Mouse (Mus musculus): ENCODE results near the gene Rab10. TPM values are rescaled to one million over a fixed set of nuclear protein-coding genes. Genes with fewer than 3 reads are reported as not detected.

The Rab10 gene
- polyA plus RNA-seq, 1 experiment from 2014 or later = 113 TPM

DNA sequence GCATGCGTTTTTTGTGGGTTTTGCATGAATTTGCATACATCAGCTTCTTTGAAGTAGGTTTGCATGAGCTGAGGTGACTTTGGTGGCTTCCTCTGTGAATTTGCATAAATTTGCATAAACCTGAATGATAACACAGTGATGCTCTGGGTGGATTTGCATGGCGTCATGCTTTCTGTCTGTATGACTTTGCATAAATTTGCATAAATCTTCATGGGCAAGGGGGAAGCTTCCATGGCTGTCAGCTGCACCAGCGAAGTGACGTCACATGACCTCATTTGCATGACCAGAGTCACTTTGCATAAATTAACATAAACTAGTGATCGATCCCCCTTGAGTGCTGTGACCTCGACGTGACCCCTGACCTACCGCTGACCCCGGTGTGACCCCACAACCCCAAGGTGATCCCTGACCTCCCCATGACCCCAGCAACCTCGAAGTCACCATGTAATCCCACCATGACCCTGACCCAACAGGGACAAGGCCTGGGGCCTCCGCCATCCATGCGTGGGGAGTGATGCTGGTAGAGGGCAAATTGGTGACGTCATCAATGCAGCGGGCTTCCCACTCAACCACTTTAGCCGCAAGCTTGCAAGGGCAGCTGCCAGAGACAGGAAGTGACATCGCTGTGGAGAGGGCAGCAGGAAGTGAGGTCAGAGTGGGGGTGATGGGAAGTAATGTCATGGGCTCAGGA is 71.3 kb downstream of the Rab10 start:
- DNase-seq (ENCODE audit: low read depth, low spot score) (no peak), ATAC-seq (no peak)
- in situ Hi-C loops (cut with MboI; ENCODE audit: low pct_unique_long_range_greater_than_20kb) = no loop called here
- TF ChIP-seq CTCF (IDR thresholded peaks at IDR 0.05) = no peak
- ChIA-PET POLR2A (no interaction called here), CTCF (no interaction called here)
- H3K27me3 ChIP-seq = no peaks in the 10 kb centered on the region

- TF ChIP-seq CTCF (IDR thresholded peaks at IDR 0.05) = no peak
- ChIA-PET CTCF (no interaction called here), POLR2A (no interaction called here)
- ATAC-seq (no peak), DNase-seq (ENCODE audit: low read depth, low spot score) (no peak)
- in situ Hi-C loops (cut with MboI; ENCODE audit: low pct_unique_long_range_greater_than_20kb) = no loop called here
- H3K27me3 ChIP-seq = no peaks in the 10 kb centered on the region
These were observed 72.0 kb downstream of the Rab10 start for GRCm38 (mm10) chr12:3237799-3238198.

DNA sequence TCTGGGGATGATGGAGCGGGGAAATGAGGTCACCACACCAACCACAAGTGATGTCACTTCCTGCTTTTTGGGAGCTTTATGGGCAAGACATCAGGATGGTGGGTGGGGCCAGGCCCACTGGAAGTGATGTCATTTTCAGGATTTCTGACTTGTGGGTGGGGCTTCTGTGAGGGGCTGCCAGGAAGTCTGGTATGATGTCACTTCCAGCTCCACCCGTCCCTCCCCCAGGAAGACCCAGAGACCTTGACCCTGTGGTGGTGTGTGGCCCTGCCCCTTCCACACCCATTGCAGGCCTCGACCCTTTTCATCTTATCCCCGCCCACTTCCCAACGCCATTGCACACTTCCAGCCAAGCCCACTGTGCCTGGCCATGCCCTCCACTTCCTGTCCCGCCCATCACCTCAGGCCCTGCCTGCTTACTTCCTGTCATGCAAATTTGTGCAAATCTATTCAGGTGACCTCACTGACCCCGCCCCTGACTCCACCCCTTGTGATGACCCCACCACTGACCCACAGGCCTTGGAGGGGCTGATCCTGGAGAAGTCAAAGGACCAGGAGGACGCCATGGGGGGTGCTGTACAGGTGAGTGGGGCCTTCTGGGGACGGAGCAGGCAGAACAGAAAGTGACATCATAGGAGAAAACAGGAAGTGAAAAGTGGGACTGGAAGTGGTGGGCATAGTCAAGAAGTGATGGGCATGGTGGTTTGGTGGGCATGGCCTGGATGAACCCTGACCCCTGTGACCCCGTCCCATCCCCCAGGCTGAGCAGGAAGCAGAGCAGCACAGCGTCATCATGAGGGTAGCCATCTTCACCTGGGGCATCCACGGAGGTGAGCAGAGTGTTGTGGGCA is 72.7 kb downstream of the Rab10 start:
- ChIA-PET POLR2A (no interaction called here), CTCF (no interaction called here)
- in situ Hi-C loops (cut with MboI; ENCODE audit: low pct_unique_long_range_greater_than_20kb) = no loop called here
- no peak for ATAC-seq
- no peaks in the 10 kb centered on the region for H3K27me3 ChIP-seq
- no peak for TF ChIP-seq CTCF (IDR thresholded peaks at IDR 0.05)
- DNase-seq (ENCODE audit: low read depth, low spot score) = no peak

DNA sequence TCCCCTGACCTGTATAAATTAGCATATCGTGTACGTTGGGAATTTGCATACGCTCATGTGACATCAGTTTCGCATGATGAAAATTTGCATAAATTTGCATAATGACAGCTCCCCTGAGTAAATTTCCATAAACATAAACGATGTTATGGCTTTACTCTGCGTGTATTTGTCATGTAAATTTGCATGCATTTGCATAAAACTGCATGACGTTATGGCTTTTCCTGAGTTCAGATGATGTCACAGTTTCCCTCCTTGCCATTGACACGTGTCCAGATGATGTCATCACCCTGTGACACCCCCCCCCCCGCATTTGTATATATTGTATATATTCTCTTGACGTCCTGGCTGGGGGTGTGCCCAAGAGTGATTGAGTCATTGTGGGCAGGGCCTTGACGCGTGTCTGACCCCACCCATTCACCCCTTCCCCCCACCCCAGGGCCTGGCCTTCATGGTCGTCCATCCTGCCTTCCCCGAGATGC is 73.6 kb downstream of the Rab10 start:
- CTCF ChIA-PET = no interaction called here
- POLR2A ChIA-PET = interaction anchor here (1.0 kb wide), 1 partner anchor 73 kb away, joined by 3 read pairs; the partner anchor contains the start of gene Rab10
- no peak for TF ChIP-seq CTCF (IDR thresholded peaks at IDR 0.05)
- DNase-seq (ENCODE audit: low read depth, low spot score) (peak; percentile 19), ATAC-seq (no peak)
- in situ Hi-C loops (cut with MboI; ENCODE audit: low pct_unique_long_range_greater_than_20kb) = no loop called here
- H3K27me3 ChIP-seq = no peaks in the 10 kb centered on the region

DNA sequence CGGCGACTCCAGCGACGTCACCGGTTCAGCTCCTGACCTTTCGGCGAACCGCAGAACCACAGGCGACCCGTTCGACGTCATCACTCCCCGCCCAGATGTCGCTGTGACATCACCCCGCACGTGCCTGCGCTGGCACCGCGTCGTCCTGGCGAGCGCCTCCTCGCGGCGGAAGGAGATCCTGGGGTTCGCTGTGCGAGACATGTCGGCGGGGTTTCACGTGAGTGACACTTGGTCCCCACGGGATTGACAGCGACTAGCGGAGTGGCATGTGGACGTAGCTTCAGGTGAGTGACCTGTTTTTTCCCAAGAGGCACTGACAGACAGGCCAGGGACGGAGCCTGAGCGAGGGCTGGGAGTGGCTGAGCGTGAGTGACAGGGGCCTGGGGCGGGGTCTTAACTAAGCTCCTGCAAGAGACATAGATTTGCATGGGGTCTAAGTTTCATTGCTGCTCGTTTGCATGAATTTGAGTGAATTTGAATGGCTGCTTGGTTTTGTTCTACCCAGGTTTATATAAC is 74.1 kb downstream of the Rab10 start:
- ATAC-seq (peak; percentile 65), DNase-seq (ENCODE audit: low read depth, low spot score) (peak; percentile 68)
- in situ Hi-C loops (cut with MboI; ENCODE audit: low pct_unique_long_range_greater_than_20kb) = no loop called here
- ChIA-PET CTCF (interaction anchor here (0.9 kb wide), 1 partner anchor 150 kb away, joined by 3 read pairs; no protein-coding TSS in a partner anchor), POLR2A (interaction anchor here (1.0 kb wide), 1 partner anchor 74 kb away, joined by 3 read pairs; the partner anchor contains the start of gene Rab10)
- no peaks in the 10 kb centered on the region for H3K27me3 ChIP-seq
- TF ChIP-seq CTCF (IDR thresholded peaks at IDR 0.05) = peak; percentile 98

GRCm38 (mm10) chr12:3235124-3235631 is 74.6 kb downstream of the Rab10 start:
- TF ChIP-seq CTCF (IDR thresholded peaks at IDR 0.05) = no peak
- ChIA-PET CTCF (interaction anchor here (0.9 kb wide), 1 partner anchor 150 kb away, joined by 3 read pairs; no protein-coding TSS in a partner anchor), POLR2A (interaction anchor here (1.0 kb wide), 1 partner anchor 74 kb away, joined by 3 read pairs; the partner anchor contains the start of gene Rab10)
- no peaks in the 10 kb centered on the region for H3K27me3 ChIP-seq
- in situ Hi-C loops (cut with MboI; ENCODE audit: low pct_unique_long_range_greater_than_20kb) = no loop called here
- peak; percentile 93 for DNase-seq (ENCODE audit: low read depth, low spot score)
- peak; percentile 82 for ATAC-seq

DNA sequence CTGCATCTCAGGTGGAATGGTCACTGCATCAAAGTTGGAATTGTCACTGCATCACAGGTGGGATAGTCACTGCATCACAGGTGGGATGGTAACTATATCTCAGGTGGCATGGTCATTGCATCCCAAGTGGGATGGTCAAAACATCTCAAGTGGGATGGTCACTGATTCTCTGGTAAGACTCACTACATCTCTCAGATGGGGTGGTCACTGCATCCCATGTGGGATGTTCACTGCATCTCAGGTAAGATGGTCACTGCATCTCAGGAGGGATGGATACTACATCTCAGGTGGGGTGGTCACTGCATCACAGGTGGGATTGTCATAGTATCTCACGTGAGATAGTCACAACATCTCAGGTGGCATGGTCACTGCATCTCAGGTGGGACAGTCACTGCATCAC is 75.7 kb downstream of the Rab10 start:
- CTCF ChIA-PET = no interaction called here
- in situ Hi-C loops (cut with MboI; ENCODE audit: low pct_unique_long_range_greater_than_20kb) = no loop called here

DNA sequence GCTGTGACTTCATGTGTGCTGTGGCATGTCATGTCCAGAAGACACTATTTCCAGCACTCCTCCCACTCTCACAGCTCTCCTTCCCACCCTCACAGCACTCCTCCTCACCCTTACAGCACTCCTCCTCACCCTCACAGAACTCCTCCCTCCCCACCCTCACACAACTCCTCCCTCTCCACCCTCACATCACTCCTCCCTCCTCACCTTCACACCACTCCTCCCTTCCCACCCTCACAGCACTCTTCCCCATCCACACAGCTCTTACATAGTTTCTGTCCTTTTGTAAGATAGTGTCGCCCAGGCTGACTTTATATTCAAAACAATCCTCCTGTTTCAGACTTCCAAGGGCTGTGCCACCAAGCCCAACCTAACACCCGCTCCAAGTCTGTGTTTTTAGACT is 86.4 kb downstream of the Rab10 start:
- ATAC-seq = no peak
- in situ Hi-C loops (cut with MboI; ENCODE audit: low pct_unique_long_range_greater_than_20kb) = no loop called here
- POLR2A ChIA-PET = no interaction called here
- H3K27me3 ChIP-seq = peaks cover 4% of the 10 kb centered on the region
- no peak for DNase-seq (ENCODE audit: low read depth, low spot score)
- CTCF ChIA-PET = no interaction called here
- TF ChIP-seq CTCF (IDR thresholded peaks at IDR 0.05) = no peak

More for the DNA sequence above, 75.7 kb downstream of the Rab10 start:
- no peak for ATAC-seq
- DNase-seq (ENCODE audit: low read depth, low spot score) = no peak
- POLR2A ChIA-PET = no interaction called here
- no peaks in the 10 kb centered on the region for H3K27me3 ChIP-seq
- TF ChIP-seq CTCF (IDR thresholded peaks at IDR 0.05) = no peak

DNA sequence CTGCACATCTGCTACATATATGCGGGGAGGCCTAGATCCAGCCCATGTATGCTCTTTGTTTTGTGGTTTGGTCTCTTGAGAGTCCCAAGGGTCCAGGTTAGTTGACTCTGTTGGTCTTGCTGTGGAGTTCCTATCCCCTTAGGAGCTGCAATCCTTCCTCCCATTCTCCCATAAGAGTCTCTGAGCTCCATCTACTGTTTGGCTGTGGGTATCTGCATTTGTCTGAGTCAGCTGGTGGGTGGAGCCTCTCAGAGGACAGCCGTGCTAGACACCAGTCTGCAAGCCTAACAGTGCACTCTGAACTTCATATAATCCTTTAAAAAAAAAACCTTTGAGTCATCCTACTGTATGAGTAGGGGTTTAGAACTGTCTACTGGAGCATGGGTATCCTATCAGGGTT is 99.6 kb downstream of the Rab10 start:
- TF ChIP-seq CTCF (IDR thresholded peaks at IDR 0.05) = peak; percentile 63
- in situ Hi-C loops (cut with MboI; ENCODE audit: low pct_unique_long_range_greater_than_20kb) = no loop called here
- ChIA-PET CTCF (interaction anchor here (3.1 kb wide), 1 partner anchor 112 kb away, joined by 8 read pairs; no protein-coding TSS in a partner anchor), POLR2A (no interaction called here)
- DNase-seq (ENCODE audit: low read depth, low spot score) (no peak), ATAC-seq (peak; percentile 34)
- H3K27me3 ChIP-seq = no peaks in the 10 kb centered on the region

DNA sequence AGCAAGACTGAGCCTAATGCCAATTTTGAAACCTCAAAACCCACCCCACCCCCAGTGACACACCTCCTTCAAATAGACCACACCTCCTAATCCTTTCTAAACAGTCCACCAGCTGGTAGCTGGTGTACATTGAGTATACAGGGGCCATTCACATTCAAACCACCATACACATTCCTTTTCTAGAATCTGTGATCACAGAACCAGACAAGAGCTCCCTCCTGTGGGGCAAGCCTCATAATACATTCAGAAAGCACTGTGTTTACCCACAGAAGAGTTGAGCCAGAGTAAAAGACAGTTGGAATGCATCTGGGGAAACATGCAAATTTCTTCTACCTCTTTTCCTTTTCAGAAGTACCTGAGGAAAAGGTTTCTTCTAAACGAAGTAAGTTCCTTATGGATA is 100.6 kb downstream of the Rab10 start:
- TF ChIP-seq CTCF (IDR thresholded peaks at IDR 0.05) = peak; percentile 66
- in situ Hi-C loops (cut with MboI; ENCODE audit: low pct_unique_long_range_greater_than_20kb) = loop anchor here (10.0 kb wide), 1 partner anchor 104 kb away; no protein-coding TSS in a partner anchor
- DNase-seq (ENCODE audit: low read depth, low spot score) = no peak
- H3K27me3 ChIP-seq = no peaks in the 10 kb centered on the region
- no peak for ATAC-seq
- ChIA-PET POLR2A (no interaction called here), CTCF (interaction anchor here (1.1 to 3.1 kb wide), 3 partner anchors 8 to 115 kb away, joined by 3 to 8 read pairs (median 4); no protein-coding TSS in a partner anchor)

Other genes starting within 250 kb of the Rab10 start
- gene Kif3c, start 55.2 kb upstream of the Rab10 start, polyA plus RNA-seq (2021) = 32.0 TPM
- 24.1 TPM for gene Asxl2, start 116.9 kb upstream of the Rab10 start, polyA plus RNA-seq (2021)

Data from Patski (cell line).